Mouse (Mus musculus) lung, postnatal 25 days (tissue): ENCODE results near the gene Ccdc80.

Experiments used
- DNase-seq: peaks from one replicate; pipeline ENCODE4 v3.0.0; 2022; ENCODE audit warnings: low spot score

The Ccdc80 gene

DNA sequence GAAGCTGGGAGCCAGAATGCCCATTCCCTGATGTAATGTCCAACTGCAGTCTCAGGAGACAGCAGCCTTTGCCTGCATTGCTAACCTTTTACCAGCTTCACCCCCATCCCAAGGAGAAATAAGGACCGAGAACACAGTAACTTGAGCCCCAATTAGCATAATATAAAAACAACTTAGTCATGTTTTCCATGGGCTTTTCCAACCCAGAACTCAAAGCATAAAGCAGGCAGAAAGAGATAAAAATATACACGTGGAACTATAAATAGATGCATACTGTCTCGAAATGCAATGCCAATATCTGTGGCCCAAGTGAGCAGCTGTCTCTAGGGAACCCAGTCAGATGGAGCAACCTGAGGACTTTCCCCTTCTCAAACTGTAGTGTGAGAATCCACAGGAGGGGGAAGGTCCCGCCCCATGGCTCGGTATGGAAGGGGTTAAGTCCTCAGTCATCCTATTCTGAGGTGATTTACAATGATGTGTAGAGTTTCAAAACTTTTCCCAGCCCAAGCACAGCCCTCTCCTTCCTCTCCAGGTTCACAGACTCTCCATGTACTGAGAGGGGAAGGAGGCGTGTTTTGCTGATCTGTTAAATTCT is at the start of gene Ccdc80:
Gene Ccdc80 (plus strand): TSS at position 266 of the 595 bp plus-strand sequence.
- DNase-seq, result no peak

DNA sequence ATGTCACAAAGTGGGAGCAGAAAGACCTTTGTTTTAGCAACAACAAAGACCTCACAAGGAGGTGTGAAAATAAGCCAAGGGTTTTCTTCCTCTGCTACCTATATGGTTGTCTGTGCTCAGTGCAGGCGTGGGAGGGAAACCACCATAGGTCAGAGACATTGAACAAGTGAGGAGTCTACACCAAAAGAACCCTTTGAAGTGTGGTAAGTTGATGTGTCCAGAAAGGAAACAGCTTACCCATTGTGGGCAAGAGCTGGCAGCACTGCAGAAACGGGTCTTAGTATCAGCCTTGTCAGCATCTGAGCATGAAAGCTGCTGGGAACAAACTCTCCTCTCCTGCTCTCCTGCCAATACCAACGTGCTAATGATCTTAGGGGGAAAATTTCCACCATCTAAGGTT is 48.4 kb upstream of the Ccdc80 start:
- no peak for DNase-seq

DNA sequence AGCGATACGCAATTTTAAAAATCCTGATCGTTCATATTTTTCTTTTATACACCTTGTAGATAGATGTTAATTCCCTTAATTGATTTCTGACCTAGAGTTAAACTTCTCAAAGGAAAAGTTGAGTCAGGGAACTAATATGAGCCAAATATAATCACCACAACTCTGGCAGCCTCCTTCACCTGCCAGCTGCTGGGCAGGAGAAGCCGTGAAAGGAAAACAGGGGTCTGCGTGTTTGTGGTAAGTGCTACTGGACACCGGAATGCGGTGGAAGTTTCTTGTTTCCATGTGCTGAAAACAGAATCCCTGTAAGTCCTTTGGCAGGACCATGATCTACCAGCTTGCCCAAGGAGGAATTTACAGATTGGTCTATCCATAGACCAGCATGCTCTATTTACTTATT is 36.0 kb upstream of the Ccdc80 start:
- DNase-seq, result no peak

DNA sequence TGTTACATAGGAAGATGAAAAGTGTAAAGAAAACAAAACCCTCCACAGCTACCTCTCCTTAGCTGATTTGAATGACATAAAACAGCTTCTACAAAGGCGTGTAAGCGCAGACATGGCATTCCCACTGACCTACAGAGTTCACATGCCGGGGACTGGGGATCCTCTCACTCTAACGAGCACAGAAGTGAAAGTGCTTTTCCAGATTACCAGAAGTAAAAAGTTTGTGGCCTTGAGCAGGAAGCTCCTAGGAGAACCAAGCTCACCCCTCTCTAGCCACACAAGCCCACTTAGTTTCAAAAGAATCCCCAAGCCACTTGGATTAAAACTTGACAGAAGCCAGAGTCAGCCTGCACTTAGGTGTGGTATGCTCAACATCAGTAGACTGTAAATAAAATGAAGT is 35.3 kb upstream of the Ccdc80 start:
- DNase-seq, result no peak

DNA sequence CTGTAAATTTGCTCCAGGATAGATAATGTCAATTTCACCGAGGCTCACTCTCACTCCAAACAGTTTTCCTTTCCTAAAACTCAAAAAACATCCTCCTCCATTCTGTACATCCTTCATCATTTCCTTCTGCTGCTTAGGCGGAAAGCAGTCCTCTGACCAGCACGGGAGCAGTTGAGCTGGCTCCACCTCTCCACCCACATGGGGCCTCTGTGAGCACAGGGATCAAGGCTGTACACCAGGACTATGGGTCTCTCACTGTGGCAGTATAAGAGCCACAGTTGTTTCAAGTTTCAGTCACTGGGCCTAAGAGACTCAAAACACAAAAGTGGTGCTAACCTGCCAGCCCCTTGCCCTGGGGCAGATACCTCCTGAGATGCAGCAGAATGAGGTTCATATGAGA is 32.1 kb upstream of the Ccdc80 start:
- DNase-seq, result no peak

DNA sequence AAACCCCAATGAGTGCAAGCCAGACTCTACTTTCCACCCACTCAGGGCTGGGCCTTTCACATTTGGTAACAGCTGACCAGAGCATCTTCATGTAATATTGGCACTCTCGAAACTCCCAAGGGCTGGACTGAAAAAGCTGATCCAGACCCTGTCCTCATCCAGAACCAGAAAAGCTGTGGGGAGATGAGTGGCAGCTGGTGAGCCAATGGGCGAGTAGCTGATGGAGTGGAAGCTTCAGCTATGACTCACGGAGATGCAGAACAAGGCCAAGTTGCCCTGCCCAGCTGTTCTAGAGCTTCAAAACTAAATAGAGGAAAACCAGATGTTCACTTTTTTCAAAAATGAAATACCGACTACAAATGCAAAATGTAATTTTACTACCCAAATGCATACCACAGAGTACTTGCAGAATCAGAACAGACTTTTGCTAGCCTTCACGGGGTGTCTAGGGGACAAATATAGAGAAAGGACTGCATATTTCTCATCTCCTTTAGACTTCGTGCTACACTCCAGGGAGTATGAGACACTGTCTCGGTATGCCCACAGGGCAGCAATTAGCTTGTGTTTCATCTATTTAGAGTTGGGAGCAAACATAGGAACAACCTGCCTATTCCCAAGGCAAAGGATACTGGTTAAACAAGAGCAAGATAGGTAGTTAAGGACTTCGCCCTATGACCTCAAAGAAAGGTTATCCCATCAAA is 22.7 kb upstream of the Ccdc80 start:
- DNase-seq, result peak; percentile 81

DNA sequence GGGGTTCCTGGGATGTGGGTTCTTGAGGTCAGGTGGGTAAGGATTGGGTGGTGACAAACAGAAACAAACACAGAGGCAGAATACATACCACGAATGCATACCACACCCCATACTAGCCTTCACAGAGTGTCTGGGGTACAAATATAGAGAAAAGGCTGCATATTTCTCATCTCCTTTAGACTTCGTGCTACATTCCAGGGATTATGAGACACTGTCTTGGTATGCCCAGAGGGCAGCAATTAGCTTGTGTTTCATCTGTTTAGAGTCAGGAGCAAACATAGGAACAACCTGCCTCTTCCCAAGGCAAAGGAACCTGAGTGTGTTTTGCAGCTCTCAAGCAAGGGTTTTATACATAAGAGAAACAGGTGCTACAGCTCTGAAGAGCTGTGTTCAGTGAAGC is 21.8 kb upstream of the Ccdc80 start:
- no peak for DNase-seq

DNA sequence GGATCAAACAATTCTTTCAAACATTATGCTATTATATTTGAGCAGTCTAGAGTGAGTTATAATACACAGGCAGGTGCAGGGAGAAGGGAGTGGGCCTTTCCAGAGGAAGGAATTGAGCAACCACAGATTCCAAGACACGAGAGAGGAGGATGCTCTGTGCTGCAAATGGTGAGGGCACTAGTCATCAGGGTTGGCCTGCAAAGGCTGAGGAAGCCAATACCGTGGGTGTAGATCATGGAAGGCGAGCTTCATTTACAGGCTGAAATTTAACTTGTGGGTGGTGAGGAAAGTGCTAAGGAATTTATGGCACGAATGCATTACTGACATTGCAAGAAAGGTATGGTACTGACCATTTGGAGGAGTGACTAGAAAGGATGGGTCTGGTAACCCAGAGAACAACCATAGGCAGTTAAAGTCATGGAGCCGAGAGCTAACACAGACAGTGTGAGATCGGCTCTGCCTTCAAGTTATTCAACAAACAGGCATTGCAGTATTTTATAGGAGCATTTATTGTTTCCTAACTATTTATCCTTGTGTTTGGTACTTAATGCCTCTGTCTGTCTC is 15.6 kb upstream of the Ccdc80 start:
- DNase-seq, result no peak

DNA sequence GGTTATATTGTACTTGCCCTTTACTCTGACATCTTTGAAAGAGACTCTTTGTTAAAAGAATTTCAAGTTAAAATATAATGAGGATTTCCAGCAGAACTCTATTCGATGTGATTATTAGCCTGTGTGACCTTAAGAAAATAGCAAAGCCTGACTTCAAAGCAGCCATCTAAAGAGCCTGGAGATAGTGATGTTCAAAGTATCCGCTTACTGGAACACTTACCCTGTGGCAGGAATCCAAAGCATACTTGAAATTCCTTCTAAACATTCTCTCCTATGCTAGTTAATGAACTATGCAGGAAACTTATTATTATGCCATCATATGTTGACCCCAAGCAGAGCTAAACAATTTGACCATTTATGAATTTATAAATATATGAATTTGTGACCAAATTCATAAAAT is 13.9 kb upstream of the Ccdc80 start:
- DNase-seq, result no peak

DNA sequence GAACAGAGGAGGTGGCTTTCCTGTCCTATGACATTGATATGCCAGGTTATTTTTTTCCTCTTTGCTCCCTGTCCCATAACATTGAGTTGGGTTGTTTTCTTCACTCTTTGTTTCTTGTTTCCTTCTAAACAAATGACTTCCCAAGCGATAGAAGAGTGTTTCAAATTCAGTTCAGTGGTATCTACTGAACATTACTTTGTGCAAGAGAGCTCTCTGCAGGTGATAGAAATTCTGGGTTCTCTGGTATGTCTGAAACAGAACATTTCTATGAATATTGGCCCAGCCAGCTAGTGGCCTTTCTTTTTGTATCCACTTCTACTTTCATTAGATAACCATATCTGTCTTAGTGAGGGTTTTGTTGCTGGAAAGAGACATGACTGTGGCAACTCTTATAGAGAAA is 4.4 kb upstream of the Ccdc80 start:
- no peak for DNase-seq

DNA sequence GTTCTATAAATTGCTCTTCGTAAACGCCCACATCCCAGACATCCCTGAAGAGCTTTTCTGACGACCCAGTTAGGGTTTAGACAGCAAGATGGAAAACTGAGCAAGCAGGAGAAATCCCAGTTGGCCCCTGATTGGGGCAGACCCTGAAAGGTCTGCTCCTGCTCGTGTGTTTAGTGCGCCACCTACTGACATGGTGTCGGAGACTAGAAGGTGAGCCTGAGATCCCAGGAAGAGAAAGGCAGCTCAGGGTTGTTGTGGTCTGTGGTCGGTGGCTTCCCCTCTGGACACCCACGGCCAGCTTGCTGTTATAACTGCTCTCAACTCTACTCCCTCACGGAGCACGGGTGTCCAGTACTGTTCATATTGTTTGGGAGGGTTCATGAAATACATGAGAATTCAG is 3.2 kb upstream of the Ccdc80 start:
- peak; percentile 75 for DNase-seq

DNA sequence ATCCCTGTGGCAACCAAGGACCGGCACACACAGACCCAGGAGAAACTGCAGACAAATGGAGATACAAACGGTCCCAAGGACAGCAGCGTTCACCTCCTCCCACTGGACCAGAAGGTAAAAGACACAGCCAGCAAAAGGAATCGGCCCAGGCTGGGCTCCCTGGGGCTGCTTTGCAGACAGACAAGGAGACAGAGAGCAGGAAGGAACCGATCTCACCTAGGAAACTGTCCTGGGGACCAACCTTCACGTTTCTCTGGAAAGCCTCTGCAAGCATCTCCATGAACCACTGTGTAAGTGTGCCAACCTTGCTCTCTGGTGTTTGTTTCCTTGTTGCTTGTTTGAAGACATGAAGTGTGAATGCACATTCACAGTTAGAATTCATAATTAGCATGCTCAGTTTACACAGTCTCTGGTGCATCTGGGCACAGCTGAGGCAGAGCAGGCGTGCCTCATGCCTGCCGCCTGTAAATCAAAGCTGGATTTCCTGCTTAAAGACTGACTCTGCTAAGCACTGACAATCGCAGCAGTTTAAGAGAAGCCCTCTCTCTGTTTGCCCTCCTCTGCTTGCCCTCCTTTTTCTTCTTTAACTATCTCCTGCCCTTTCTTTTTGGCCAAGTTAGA is 1.0 kb downstream of the Ccdc80 start:
- DNase-seq, result no peak

DNA sequence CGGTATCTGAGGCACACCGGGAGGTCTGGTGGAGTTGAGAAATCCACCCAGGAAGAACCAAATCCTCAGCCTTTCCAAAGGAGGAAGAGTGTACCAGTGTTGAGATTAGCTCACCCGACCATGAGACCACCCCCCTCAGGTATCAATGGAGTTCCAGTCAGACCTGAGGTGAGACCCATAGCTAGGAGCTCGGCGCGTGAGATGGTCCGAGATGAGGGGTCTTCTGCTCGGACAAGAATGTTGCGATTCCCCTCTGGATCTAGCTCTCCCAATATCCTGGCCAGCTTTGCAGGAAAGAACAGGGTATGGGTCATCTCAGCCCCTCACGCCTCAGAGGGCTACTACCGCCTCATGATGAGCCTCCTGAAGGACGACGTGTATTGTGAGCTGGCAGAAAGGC is 1.8 kb downstream of the Ccdc80 start:
- DNase-seq, result no peak

DNA sequence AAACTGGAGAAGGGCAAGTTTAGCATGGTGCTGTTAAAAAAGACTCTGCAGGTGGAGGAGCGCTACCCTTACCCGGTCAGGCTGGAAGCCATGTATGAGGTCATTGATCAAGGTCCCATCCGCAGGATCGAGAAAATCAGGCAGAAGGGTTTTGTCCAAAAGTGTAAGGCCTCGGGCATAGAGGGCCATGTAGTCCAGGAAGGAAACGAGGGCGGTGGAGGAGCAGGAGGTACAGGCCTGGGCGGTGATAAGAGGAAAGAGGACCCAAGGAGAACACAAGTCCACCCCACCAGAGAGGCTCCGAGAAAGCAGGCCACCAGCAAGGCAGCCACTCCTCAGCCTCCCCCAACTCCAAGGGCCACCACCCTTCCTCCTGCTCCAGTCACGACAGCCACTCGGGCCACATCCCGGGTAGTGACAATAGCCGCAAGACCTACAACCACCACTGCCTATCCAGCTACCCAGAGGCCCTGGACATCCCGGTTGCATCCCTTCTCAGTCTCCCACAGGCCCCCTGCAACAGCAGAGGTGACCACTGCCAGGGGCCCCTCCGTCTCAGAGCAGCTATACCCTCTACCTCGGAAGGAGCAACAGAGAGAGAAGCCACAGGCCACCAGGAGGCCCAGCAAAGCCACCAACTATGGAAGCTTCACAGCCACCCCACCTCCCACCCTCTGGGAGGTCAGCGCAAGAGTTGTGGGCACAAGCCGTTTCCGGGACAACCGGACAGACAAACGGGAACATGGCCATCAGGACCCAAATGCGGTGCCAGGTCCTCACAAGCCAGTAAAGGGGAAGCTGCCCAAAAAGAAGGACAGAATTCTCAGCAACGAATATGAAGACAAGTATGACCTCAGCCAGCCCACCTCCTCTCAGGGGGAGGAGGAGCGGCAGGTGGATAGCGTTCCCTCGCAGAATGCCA is 2.6 kb downstream of the Ccdc80 start:
- no peak for DNase-seq

DNA sequence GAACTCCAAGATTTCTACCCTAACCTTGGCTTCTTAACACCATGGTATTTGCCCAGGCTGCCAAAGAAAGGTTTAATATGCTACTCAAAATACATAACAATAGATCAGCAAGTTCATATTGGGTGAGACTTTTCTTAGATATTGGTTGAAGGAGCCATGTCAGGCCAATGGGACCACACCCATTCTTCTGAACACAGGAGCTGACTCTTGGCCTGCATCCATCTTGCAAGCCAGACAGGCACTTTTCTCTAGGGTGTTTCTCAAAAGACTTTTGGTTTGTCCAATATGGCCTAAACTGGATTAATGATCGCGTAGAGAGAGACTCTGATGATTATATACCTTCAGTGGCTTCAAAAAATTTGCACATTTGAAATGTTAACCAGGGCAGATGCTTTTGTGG is 4.3 kb downstream of the Ccdc80 start:
- no peak for DNase-seq

DNA sequence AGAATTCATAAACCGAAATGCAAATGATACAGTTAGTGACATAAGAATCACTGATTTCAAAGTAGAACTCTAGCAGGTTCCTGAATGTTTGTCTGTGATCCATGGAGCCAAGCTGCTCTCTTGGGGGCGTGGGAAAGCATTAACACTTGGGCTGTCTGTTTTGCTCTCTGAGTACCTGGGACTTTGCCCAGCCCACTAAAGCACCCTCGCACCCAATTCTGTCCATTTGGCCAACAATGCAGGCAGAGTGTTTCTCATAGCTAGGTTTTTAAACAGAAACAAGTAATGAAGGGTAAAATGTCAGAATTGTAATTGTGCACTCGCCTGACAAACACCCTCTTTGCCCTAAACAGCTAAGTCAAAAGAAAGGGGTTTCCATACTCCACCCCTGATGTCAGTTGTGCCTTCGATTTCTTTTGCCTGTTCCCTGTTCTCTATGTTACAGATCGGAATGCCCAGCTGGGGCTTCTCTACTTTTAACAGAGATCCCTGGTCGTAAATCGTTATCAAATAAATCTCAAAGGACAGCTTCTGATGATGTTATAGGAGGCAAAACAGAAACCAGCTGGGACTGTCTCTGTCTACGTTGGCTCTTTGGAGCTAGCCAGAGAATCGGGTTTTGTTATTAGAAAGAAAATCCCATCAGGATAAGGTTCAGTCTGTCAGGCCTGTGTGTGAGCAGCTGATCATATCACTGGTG is 5.1 kb downstream of the Ccdc80 start:
- DNase-seq, result no peak

DNA sequence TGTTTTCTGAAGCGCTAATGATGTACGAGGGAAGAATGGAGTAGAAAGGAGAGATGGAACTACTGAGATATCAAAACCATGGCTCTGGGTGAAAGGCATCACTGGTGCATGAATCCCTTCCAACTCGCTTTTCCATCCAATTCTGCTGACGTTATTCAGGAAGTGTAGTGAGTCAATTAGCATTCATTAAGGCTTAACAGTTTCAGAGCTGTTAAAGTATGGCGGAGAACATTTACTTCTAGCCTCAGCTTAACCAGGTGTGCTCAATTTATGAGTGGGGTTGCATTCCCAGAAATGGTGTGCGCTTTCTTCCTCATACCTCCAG is 5.6 kb downstream of the Ccdc80 start:
- no peak for DNase-seq

DNA sequence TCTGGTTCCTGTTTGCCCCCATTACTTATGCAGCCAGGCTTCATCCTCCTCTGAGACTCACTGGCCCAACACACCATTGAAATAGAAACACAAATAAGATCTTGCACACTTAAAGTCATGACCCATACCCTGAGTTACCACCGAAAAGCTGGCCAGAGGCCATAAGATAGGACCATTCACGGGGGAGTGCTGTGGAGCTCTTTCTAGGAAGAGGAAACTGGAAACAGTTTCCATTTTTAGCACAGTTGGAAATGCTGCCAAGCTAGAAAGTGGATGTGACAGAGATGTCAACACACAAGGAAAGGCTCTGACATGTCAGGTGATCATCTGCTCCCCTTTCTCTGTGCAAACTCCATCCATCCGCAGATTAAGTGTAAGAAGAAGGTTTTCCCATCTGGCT is 7.7 kb downstream of the Ccdc80 start:
- no peak for DNase-seq

DNA sequence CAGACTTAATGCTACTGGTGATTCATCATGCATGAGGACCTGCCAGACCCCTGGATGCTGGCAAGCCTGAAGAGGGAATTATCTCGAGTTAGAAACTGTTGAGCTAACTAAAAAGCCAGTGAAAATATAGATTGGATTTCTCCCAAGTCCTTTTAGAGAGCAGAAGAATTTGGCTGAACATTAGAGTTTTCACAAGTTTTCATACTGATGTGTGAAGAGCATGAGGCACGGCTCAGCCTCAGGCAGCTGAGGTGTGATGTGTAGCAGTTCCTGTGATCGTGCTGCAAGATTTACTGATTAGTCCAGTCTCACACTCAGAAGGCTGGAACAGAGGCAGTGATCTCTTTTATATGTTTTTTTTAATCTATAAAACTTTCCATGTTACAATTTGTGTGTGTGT is 11.8 kb downstream of the Ccdc80 start:
- no peak for DNase-seq

DNA sequence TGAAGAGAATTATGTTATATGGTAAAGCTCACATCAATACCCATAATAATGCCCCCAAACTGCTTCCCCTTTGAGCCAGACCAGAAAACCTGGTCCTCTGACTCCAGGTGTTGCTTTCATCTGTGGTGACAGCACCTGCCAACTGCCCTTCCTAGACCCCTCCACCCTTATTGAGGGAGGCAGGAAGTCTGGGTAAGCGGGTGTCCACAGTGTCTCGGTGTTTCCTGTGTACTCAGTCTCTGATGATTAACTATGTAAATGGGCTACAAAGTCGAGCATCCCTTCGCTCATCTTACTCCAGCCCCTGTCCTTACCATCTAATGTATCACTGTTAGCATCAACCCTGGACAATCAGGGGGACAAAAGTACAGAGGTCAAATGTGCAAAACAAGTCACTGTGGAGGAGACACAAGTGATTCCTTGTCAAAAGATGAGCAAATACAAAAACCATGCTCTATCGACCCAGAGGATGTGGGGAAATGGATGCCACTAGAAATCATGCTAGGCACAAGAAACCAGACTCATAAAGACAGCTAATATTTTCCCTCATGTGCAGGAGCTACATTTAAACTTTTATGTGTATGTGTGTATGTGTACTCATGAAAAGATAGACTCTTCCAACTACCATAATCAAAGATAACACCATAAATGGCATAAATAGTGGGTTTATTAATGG is 15.1 kb downstream of the Ccdc80 start:
- DNase-seq, result no peak

DNA sequence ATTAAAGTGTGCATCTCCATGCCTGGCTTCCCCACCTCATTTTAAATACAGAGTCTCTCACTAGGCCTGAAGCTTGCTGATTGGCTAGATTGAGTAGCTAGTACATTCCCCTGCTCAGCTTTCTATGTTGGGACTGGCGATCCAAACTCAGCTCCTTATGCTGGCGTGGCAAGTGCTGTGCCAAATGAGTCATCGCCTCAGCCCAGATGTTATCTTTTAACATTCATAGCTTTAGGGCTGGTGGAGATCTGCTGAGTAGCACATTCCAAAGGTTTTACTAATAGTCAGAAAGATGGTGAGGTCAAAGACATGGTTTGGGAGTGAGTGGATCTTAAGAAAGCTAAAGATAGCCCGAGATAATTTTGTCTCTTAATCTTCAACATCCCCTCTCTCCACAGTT is 17.3 kb downstream of the Ccdc80 start:
- DNase-seq, result peak; percentile 69
